Mouse (Mus musculus): ENCODE results near the gene Prx.

- TF ChIP-seq CTCF (IDR thresholded peaks at IDR 0.05; ENCODE audit: borderline replicate concordance, extremely low read depth, insufficient read depth, insufficient read length) (peak; percentile 68), POLR2A (IDR thresholded peaks at IDR 0.05; ENCODE audit: borderline replicate concordance, extremely low read depth, insufficient read depth, insufficient read length, poor library complexity, severe bottlenecking) (no peak)
Observed at GRCm38 (mm10) chr7:27508648-27509005, 9.5 kb downstream of the Prx start.
